Mouse (Mus musculus) heart, adult 2 months (tissue): ENCODE data around the gene Ak1.

ENCODE experiments used
- CTCF ChIP-seq: fragments of 200-600 bp; IDR thresholded peaks from 2 replicates; pipeline ENCODE4 v1.8.1; 2022; ENCODE audit warnings: antibody characterized with exemption, mild to moderate bottlenecking, moderate library complexity
- EP300 ChIP-seq: fragments of 200-500 bp; IDR thresholded peaks from 2 replicates; pipeline ENCODE4 v1.6.1; 2011; ENCODE audit warnings: low read depth, low read length, control low read depth; ENCODE audit not compliant: insufficient read depth
- POLR2A ChIP-seq: fragments of 200-500 bp; IDR thresholded peaks from 2 replicates; pipeline ENCODE4 v1.6.1; 2011; ENCODE audit warnings: mild to moderate bottlenecking, low read depth, low read length, control low read depth; ENCODE audit not compliant: insufficient read depth

- TF ChIP-seq CTCF (no peak), EP300 (no peak), POLR2A (no peak)
These were observed 20.3 kb downstream of the Ak1 start for GRCm38 (mm10) chr2:32641810-32642209.
